Mouse (Mus musculus) embryo, embryonic 11.5 days (tissue): ENCODE data around the gene Scamp4.
A peak's percentile ranks its signal among the peaks of the same experiment; 100 is the strongest.
"Not testable (repeated sequence)": the region's sequence is repeated elsewhere in the genome, so short reads cannot be mapped to it uniquely, and the experiment has no call there.

Experiments used
- DNase-seq: peaks from one replicate; pipeline ENCODE4 v3.0.0-alpha.2; 2012; ENCODE audit warnings: low read depth, low spot score

The Scamp4 gene

DNA sequence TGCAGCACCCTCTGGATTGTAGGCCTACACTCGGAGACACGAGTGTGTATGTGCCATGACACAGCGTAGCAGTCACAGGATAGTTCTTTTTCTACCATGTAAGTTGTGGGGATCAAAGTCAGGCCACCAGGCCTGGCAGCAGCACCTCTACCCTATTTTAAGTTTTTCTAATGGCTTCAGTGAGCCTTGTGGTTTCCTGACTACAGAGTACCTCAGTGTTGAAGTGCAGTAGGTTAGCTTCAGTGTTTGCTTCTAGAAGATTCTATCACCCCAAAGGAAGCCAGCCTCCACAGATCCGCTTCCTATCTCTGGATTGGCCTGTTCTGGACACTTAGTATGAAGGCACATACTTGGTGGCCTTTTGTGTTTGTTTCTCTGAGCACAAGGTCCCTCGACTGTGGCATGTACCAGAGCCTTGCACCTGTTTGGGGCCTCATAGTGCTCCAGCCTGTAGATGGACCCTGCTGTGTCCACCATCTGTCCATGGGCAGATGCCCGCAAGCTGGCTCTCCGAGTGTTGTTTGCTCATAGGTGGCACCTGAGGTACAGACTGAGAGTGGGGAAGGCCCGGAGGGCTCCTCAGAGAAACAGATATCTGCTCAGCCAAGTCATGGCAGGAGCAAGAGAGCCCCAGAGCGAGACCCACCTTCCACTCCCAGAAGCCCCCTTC is 7.6 kb downstream of the Scamp4 start:
- DNase-seq = no peak

GRCm38 (mm10) chr10:80611024-80611423 is 8.4 kb downstream of the Scamp4 start:
- DNase-seq = no peak

DNA sequence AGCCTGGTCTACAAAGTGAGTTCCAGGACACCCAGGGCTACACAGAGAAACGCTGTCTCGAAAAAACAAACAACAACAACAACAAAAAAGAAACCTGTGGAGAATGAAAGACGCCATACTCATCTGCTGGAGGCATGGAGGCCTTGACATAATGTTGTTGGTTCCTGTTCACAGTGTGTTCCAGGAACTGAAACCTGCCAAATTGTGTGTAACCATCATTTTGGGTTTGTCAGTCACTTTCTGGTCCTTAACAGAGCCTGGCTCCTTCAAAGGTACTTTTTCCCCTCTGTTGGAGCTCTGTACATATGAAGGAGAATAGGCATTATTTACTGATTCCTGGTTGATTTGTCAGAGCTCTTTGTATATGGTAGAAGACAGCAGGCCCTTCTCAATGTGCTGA is 9.2 kb downstream of the Scamp4 start:
- DNase-seq = no peak

DNA sequence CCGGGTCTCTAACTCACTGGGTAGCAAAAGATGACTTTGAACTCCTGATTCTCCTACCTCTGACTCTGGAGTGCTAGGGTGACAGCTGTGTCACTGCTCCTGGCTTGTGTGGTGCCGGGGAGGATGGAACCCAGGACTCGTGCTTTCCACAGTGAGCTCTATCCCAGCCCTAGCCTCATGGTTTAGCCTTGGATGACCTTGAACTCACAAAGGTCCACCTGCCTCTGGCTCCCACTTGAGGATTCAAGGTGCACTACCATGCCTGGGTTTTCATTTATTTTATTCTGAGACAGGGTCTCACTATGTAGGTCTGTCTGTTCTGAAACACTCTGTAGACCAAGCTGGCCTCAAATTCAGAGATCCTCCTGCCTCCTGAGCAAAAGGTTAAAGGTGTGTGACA is 11.1 kb downstream of the Scamp4 start:
- DNase-seq = no peak

DNA sequence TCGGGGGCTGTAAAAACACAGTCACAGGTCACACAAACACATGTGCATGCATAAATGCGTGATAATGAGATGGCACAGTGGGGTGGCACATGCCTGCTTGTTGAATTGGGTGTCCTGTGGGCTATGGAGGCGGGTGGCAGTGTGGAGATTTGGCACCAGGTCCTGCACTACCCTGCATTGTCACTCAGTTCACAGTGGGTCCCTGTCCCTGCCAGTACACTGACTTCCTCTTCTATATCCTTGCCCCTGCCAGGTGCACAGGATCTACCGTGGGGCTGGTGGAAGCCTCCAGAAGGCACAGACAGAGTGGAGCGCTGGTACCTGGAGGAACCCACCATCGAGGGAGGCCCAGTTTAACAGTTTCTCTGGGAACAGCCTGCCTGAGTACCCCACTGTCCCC is 11.7 kb downstream of the Scamp4 start:
- no peak for DNase-seq

GRCm38 (mm10) chr10:80618181-80618580 is 15.5 kb downstream of the Scamp4 start:
- DNase-seq = no peak

DNA sequence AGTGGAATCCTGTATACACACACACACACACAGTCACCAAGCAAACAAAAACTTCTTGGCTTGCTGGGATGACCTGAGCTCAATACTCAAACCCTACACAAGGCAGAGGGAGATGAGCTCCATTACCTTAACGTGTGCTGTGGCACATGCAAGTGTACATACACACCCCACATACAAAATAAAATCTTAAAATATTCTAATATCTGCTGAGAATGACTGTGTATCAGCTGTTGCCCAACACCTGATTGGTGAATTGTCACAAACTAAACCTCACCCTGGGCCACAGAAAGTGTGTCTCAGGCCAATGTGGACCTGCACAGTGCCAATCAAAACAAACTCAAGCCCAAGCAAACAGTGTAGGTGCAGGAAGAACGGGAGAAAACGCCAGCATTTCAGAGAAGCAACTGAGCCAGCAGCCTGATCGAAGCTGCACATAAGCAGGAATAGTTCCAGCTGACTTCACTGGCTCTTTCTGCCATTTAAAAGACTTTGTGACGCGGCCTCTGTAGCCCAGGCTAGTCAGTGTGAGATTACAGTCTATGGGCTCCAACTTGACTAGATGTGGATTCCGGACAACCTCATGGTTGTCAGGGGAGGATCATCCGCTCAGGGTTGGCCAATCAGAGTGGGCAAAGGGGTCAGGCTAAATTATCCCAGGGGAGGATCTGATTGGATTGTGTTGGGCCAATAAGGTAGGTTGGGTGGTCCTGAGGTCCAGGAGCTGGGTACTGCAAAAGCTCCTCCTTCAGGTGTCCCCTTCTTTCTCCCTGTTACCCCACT is 17.0 kb downstream of the Scamp4 start:
- DNase-seq = no peak

- no peak for DNase-seq
These were observed 17.7 kb downstream of the Scamp4 start for GRCm38 (mm10) chr10:80620365-80620764.

DNA sequence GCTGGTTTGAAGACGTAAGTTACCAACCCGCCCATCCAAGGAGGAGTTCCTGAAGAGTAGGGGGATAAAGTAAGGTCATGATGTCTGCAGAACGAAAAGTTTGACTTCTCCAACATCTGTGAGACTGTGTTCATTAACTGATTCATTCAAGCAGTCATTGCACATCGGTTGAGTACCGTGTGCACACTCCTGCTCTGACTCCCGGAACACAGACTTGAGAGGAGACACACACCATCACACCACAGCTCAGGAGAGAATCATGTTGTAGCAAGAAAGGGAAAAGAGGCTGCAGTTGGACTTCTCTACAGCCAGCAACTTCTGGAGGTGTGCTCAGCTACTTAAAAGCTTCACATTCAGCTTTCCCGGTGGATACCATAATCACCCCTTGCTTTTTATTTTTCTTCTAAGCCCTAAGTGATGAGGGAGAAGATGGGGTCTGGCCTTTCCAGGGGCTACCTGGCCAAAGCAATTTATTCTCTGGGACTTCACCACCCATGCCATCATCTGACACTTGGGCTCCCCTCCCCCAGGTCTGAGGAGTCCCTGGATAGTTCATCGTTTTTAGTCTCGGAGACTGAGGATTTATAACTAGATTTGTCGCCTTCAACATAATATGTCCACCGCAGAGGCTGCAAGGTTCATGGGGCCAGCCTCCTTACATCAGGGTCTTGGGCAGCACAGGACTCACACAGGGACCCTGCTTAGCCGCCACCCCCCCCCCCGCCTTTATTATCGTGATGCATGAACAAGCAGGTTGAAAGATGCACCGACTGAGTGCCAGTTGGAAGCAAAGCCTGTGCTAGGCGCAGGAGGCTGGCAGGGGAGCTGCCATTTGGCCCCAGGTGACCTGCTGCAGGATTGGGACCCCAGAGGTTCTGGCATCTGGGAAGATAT is 18.4 kb downstream of the Scamp4 start:
- no peak for DNase-seq

GRCm38 (mm10) chr10:80621690-80621939 is 18.9 kb downstream of the Scamp4 start:
- no peak for DNase-seq

DNA sequence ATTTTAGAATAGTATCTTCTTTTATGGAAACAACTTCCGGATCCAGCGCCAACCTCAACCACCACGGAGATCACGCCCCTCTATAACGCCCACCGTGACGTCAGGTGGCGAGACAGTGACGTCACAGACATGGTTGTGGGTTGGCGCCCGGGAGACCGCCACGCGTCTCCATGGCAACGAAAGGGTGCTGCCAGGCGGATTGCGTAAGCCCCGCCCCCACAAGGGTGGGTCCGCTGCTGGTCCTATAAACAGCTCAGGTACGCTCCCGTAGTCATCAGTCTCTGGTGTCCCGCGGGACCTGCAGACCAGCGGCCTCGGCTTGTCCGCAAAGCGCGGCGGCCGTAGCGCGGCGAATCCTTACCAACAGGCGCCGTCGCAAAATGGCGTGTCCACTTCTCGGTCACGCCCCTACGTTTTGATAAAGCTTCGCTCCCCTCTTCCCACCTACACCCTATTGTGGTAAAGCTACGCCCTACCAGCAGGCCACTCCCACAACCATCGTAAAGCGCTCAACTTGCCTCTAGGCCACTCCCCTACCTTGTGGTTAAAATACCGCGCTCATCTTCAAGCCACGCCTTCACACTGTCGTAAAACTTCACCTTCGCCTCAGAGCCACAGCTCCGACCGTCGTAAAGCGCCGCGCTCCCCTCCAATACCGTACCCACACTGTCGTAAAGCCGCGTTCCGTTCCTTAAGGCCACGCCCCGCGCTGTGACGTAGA is 19.4 kb downstream of the Scamp4 start:
- DNase-seq = peak; percentile 100

DNA sequence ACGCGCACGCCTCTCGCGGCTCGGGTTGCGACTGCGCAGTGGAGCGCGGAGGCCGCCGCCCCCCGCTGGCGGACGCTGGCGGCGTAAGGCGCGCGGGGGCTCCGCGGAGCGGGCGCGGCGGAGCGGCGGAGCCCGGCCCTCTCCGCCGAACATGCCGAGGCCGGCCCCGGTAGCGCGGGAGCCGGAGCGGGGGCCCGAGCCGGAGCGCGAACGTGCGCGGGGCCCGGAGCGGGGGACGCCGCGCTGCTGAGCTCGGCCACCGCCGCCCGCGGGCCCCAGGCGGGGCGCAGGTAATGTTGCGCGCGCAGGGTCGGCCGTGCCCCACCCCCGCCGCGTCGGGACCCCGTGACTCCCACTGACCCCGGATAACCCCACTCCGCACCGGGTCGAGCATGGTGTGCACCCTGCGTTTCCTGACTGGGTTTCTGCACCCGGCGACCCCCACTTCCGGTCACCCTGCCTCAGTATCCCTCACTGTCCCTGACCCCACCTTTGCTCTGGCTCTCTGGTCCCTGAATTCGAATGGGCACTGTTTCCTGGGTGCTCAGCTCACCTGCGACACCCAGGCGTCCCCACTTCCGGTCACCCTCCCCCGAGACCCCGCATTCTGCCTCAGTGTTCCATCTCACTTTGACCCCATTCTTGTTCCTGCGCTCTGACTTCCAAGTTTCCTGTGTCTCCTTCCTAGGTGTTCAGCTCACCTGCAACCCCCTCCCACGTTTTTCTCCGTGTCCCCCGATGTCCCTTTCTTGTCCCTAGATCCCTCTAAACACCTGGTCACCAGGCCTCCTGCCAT is 20.2 kb downstream of the Scamp4 start, which contains the start of gene Csnk1g2:
Csnk1g2 (plus strand) TSS at position 178 of the 796 bp plus-strand sequence.
- no peak for DNase-seq

- no peak for DNase-seq
These were observed 21.0 kb downstream of the Scamp4 start for GRCm38 (mm10) chr10:80623457-80624191.

DNA sequence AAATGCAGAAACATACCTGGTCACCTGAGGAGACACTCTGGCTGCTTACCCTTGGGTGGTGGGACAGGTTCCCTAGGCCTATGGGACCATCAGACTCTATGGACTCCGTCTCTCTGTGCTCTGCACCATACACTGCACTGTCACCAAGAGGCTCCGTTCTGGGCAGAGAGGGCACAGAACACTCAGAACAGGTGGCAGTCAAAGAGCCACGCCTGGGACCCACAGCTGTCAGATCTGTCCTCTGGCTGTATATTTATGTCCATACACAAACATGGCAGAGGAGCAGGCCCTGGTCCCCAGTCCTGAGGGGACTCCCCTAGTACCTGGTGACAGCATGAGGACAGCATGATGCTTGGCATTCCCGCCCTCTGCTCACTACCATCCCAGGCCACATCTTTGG is 23.1 kb downstream of the Scamp4 start:
- no peak for DNase-seq

GRCm38 (mm10) chr10:80627685-80628084 is 25.0 kb downstream of the Scamp4 start:
- no peak for DNase-seq

DNA sequence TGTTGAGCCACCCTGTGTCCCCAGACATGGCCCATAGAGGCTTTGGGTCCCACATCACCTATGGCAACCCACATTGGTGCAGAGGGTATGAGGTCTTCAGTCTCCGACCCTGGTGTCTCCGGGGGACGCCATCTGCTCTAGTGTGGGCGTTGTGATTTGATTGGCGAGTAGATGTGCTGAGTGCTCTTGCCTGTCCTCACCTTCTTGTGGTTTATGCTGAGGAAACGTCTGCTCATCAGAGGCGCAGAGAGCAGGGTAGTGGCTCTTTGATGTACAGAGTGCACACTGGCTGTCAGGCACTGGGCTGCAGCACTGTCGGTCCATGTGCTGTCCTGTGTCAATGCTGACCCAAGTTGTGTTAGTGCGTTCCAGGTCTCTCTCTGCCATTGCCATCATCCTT is 26.3 kb downstream of the Scamp4 start:
- no peak for DNase-seq

GRCm38 (mm10) chr10:80635345-80635744 is 32.7 kb downstream of the Scamp4 start:
- DNase-seq = no peak

- DNase-seq = no peak
These were observed 44.3 kb downstream of the Scamp4 start for GRCm38 (mm10) chr10:80646936-80647335.

GRCm38 (mm10) chr10:80649910-80650309 is 47.2 kb downstream of the Scamp4 start:
- not testable (repeated sequence) for DNase-seq

DNA sequence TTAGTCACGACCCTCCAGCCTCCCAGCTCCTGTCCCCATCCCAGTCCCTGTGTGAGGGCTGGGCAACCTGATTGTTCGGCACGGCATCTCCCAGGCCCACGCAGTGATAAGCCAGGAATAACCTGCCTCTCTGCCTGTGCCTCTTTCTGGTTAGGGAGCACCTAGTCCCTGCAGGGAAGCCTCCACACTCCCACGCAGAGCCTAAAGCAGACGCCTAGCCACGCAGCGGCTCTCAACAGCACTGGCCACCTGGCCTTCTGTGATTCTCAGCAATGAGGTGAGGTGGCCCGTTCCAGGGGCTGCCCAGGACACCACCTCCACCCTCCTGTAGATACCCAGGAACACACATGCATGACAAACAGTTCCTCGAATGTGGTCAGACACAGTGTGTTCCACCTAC is 47.7 kb downstream of the Scamp4 start:
- no peak for DNase-seq
